Mouse (Mus musculus) intestine, postnatal 0 days (tissue): ENCODE data around the gene Samd13. TPM values are rescaled to one million over a fixed set of nuclear protein-coding genes. Genes with fewer than 3 reads are reported as not detected.

Experiments
- ATAC-seq: fragments of 200-750 bp; cut with Nextera tagmentation; 2 replicates; pipeline ENCODE4 v1.8.0; 2017; ENCODE audit warnings: mild to moderate bottlenecking, moderate TSS enrichment, moderate library complexity
- H3K27ac ChIP-seq: fragments of 300-500 bp; sonication (generic); 2 replicates; pipeline ENCODE4 v1.5.1; 2014; ENCODE audit warnings: mild to moderate bottlenecking, low read depth, low read length, moderate library complexity
- H3K27me3 ChIP-seq: fragments of 300-500 bp; sonication (generic); replicated peaks from 2 replicates; pipeline ENCODE4 v1.6.1; 2014; ENCODE audit warnings: low read length, mixed read lengths; ENCODE audit not compliant: control insufficient read depth, insufficient read depth
- H3K36me3 ChIP-seq: fragments of 300-500 bp; sonication (generic); 2 replicates; pipeline ENCODE4 v1.6.1; 2014; ENCODE audit warnings: mild to moderate bottlenecking, moderate library complexity; ENCODE audit not compliant: control insufficient read depth, insufficient read depth
- H3K4me1 ChIP-seq: fragments of 300-500 bp; sonication (generic); replicated peaks from 2 replicates; pipeline ENCODE4 v1.6.1; 2014; ENCODE audit warnings: antibody characterized with exemption, low read length, mixed read lengths; ENCODE audit not compliant: control insufficient read depth, insufficient read depth
- H3K4me2 ChIP-seq: fragments of 300-500 bp; sonication (generic); replicated peaks from 2 replicates; pipeline ENCODE4 v1.6.1; 2014; ENCODE audit warnings: low read depth, mild to moderate bottlenecking, moderate library complexity
- H3K4me3 ChIP-seq: fragments of 300-500 bp; sonication (generic); 2 replicates; pipeline ENCODE4 v1.5.1; 2014; ENCODE audit warnings: low read depth, low read length
- H3K9ac ChIP-seq: fragments of 300-500 bp; sonication (generic); 2 replicates; pipeline ENCODE4 v1.6.1; 2014; ENCODE audit warnings: mild to moderate bottlenecking, low read depth, low read length
- H3K9me3 ChIP-seq: fragments of 300-500 bp; sonication (generic); 2 replicates; pipeline ENCODE4 v1.6.1; 2016; ENCODE audit warnings: mixed run types; ENCODE audit not compliant: control insufficient read depth
- CTCF ChIP-seq: sonication (generic); IDR thresholded peaks from 2 replicates; pipeline ENCODE4 v1.5.1; 2016; ENCODE audit warnings: low read depth, mild to moderate bottlenecking, control low read depth, antibody characterized with exemption, moderate library complexity
- WGBS: fragments of 180-500 bp; shearing (Covaris S2); extraction: QIAGEN DNeasy Blood & Tissue Kit; methylation state at CpG from one replicate; pipeline ENCODE4 v1.1.7; 2014; 5-methylcytosine and 5-hydroxymethylcytosine counted together
- polyA plus RNA-seq: library from polyadenylated mRNA; unstranded; fragments of >200 nt; fragmentation: Nextera tagmentation; extraction: Ambion mirVana; gene quantifications from 2 replicates; pipeline ENCODE4 v1.2.1, GENCODE M21; 2015

Samd13 gene
- polyA plus RNA-seq, 1 experiment from 2014 or later, result 0.07 TPM

DNA sequence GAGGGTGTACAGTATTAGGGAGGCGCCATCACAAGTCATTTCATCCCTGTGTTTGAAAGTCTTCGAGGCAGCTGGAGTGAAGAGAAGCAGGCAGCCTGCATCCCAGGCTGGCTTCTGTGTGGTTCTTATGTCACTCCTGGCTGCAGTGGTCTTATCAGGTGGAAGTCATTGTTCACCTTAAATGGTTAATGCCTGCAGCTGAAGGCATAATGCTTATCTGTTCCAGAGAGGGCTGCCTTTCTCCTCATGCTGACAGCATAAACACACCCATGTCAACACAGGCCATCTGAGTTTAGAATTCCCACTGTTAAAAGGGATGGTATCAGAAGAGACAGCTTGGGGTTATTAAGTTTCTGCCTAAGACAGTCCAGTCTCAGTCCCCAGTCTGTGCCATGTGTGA lies 84.2 kb downstream of the Samd13 start:
- ATAC-seq, result no peak
- Histone ChIP-seq H3K4me3 (no peak overlapping the region), H3K27me3 (no peaks in the 10 kb centered on the region), H3K4me1 (no peaks in the 10 kb centered on the region), H3K9ac (no peak overlapping the region), H3K27ac (no peak overlapping the region), H3K9me3 (no peaks in the 10 kb centered on the region), H3K4me2 (no peak overlapping the region), H3K36me3 (no peaks in the 10 kb centered on the region)
- WGBS, result 71% methylated on average over 2 of the region's 2 CpGs
- TF ChIP-seq CTCF, result no peak

DNA sequence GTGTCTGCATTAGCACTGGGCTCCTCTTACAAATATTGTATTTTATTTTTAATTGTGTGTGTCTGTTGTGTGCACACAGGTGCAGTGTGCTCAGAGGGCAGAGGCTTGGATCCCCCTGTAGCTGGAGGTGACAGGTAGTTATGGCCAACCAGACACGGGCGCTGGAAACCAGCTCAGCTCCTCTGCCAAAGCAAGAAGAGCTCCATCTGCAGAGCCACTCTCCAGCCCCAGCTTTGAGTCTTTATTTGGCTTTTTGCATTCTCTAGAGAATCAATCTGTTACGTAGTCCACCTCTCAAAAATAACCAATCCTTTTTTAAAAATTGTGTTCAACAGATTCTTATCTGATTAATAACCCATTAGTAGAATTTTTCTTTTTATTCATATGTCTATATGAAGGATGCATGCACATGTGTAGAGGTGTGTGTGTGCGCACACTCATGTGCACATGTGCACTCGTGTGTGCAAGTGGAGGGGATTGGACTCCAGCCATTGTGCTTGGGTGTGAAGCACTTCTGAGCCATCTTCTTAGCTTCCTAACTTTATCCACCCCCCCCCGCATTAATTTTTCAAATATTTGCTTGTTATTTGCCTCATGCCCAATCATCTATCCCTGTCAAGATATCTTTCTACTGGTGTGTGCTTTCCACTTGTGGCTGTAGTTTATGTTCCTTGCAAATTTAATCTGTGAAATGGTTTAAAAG lies 86.0 kb downstream of the Samd13 start:
- ATAC-seq, result no peak

DNA sequence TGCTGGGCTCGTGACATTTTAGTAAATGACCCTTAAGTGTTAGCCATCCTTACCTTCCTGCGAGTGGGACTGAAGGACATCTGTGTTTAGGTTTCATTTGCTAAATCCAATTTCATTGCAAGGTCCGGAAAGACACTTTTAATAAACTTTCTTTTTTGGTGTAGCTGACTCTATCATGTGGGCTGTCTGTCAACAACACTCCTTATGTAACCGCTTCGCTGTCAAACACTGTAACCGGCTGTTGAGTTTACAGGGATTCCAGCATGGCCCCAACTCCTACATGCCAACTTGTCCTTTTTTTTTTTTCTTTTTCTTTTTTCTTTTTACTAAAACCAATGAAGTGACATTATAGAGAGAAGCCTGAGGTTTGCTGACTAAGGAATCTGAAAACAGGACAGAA lies 87.0 kb downstream of the Samd13 start:
- Histone ChIP-seq H3K4me3 (no peak overlapping the region), H3K9ac (no peak overlapping the region), H3K27me3 (no peaks in the 10 kb centered on the region), H3K4me1 (no peaks in the 10 kb centered on the region), H3K4me2 (no peak overlapping the region), H3K36me3 (no peaks in the 10 kb centered on the region), H3K9me3 (no peaks in the 10 kb centered on the region), H3K27ac (no peak overlapping the region)
- TF ChIP-seq CTCF, result no peak
- 72% methylated on average over 6 of the region's 6 CpGs for WGBS
- no peak for ATAC-seq

More for the DNA sequence above, 86.0 kb downstream of the Samd13 start:
- WGBS, result 80% methylated on average over 6 of the region's 6 CpGs
- Histone ChIP-seq H3K9ac (no peak overlapping the region), H3K9me3 (no peaks in the 10 kb centered on the region), H3K36me3 (no peaks in the 10 kb centered on the region), H3K27me3 (no peaks in the 10 kb centered on the region), H3K4me3 (no peak overlapping the region), H3K4me2 (no peak overlapping the region), H3K4me1 (no peaks in the 10 kb centered on the region), H3K27ac (no peak overlapping the region)
- no peak for TF ChIP-seq CTCF

DNA sequence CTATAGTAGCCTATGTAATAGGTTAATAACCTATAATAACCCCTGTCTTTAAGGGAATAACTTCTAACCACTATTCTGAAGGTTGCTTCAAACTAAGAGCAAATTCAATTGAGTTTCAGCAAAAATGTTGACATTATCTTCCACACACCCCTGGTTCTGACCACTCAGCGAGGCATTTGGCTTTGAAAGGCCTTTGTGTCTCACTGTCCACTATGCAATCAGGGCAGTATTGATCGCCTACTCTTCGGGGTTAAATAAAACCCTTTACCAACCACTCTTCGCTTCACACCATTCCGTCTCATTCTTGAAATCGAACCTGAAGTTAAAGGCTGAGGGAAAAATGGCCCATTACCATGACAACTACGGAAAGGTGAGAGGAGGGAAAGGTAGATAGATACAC lies 88.5 kb downstream of the Samd13 start:
- H3K9me3 ChIP-seq, result no peaks in the 10 kb centered on the region
- H3K9ac ChIP-seq, result no peak overlapping the region
- no peak overlapping the region for H3K4me3 ChIP-seq
- no peaks in the 10 kb centered on the region for H3K4me1 ChIP-seq
- H3K4me2 ChIP-seq, result no peak overlapping the region
- no peak for ATAC-seq
- H3K36me3 ChIP-seq, result no peaks in the 10 kb centered on the region
- no peak overlapping the region for H3K27ac ChIP-seq
- 87% methylated on average over 7 of the region's 7 CpGs for WGBS
- no peaks in the 10 kb centered on the region for H3K27me3 ChIP-seq
- TF ChIP-seq CTCF, result no peak

DNA sequence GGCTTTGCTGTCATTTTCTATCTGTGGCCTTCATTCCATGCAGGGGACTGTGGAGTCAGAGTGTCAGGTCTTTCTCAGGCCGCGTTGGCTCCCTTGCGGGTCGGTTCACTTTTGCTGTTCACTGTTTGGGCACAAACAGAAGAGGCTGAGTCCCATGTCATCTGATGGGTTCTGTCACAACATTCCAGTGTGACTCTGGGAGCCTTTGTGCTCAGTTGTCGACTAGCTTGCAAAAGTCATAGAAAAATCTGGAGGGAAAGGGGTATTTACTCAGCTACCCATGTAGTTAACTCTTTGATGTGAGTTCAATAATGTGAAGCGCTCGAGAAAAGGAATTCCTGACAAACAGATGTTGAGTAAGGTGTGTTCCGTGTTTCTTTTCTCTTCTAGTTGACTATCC lies 89.0 kb downstream of the Samd13 start:
- no peak for TF ChIP-seq CTCF
- H3K27ac ChIP-seq, result no peak overlapping the region
- H3K4me1 ChIP-seq, result no peaks in the 10 kb centered on the region
- no peaks in the 10 kb centered on the region for H3K36me3 ChIP-seq
- no peak overlapping the region for H3K4me2 ChIP-seq
- ATAC-seq, result no peak
- H3K9me3 ChIP-seq, result no peaks in the 10 kb centered on the region
- WGBS, result 82% methylated on average over 8 of the region's 8 CpGs
- H3K27me3 ChIP-seq, result no peaks in the 10 kb centered on the region
- H3K4me3 ChIP-seq, result no peak overlapping the region
- no peak overlapping the region for H3K9ac ChIP-seq

DNA sequence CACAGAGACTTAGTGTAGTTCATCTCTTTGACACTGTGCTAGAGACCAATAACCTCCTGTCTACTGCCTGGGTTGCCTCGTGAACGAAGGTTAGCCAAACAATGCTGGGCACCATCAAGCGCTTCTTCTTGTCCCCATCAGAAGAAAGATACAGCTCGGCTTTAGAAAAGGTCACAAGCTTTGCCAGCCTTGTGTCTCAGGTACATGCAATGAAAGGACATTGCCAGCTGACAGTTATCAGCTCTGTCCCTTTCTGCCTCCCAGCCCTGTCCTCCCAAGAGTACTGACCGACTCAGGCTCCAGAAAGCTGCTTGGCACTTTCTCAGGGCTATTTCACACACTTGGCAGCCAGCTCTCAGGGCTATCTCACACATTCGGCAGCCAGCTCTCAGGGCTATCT lies 90.0 kb downstream of the Samd13 start:
- no peak for TF ChIP-seq CTCF
- ATAC-seq, result no peak
- H3K9ac ChIP-seq, result no peak overlapping the region
- H3K27ac ChIP-seq, result no peak overlapping the region
- H3K4me3 ChIP-seq, result no peak overlapping the region
- H3K36me3 ChIP-seq, result no peaks in the 10 kb centered on the region
- WGBS, result 81% methylated on average over 6 of the region's 6 CpGs
- H3K4me2 ChIP-seq, result no peak overlapping the region
- H3K9me3 ChIP-seq, result no peaks in the 10 kb centered on the region
- no peaks in the 10 kb centered on the region for H3K4me1 ChIP-seq
- no peaks in the 10 kb centered on the region for H3K27me3 ChIP-seq

Other genes starting within 250 kb of the Samd13 start
- 8.1 and 8.3 TPM in 2 replicates for gene Ctbs, start 235.8 kb downstream of the Samd13 start, polyA plus RNA-seq
- gene Spata1, start 185.8 kb downstream of the Samd13 start, polyA plus RNA-seq, result 1.3 and 1.9 TPM in 2 replicates
- gene Gng5, start 185.8 kb downstream of the Samd13 start, polyA plus RNA-seq, result 1,062 and 1,144 TPM in 2 replicates
- 28.1 TPM in 2 replicates for gene Rpf1, start 164.2 kb downstream of the Samd13 start, polyA plus RNA-seq
- 0.10 TPM in 1 of 2 replicates, not detected in the other for gene Uox, start 115.2 kb downstream of the Samd13 start, polyA plus RNA-seq
- not detected in 2 replicates for gene Dnase2b, start 70.0 kb downstream of the Samd13 start, polyA plus RNA-seq
- gene 4930503B20Rik, start 34.3 kb downstream of the Samd13 start, polyA plus RNA-seq, result not detected in 2 replicates
- 25.3 and 27.0 TPM in 2 replicates for gene Prkacb, start 127.4 kb upstream of the Samd13 start, polyA plus RNA-seq
- gene Ttll7, start 166.8 kb upstream of the Samd13 start, polyA plus RNA-seq, result 1.5 and 1.6 TPM in 2 replicates